Mouse (Mus musculus) kidney, adult 2 months (tissue): ENCODE measurements at regions not wholly inside any gene's neighbourhood (a gene's known extent, or its start where the extent isn't known, plus 50 kb on each side); places are given as distances from the start of the nearest gene placed in this dataset.

Source experiments
- CTCF ChIP-seq: fragments of 200-500 bp; conservative IDR thresholded peaks from 2 replicates; pipeline ENCODE4 v1.5.1; 2011; ENCODE audit warnings: low read depth, mild to moderate bottlenecking, control low read depth, low read length, moderate library complexity, mixed read lengths; ENCODE audit not compliant: insufficient read depth, insufficient read length
- POLR2A ChIP-seq: fragments of 200-500 bp; IDR thresholded peaks from one replicate; pipeline ENCODE4 v1.6.1; 2011; ENCODE audit warnings: low read depth, low read length, control low read depth

- TF ChIP-seq CTCF (no peak), POLR2A (no peak)
Observed at GRCm38 (mm10) chr13:103417256-103417655, 83.0 kb upstream of the Mast4 start.
